Mouse (Mus musculus): ENCODE results near the gene Il1r1. TPM values are rescaled to one million over a fixed set of nuclear protein-coding genes. Genes with fewer than 3 reads are reported as not detected.
A peak's percentile ranks its signal among the peaks of the same experiment; 100 is the strongest.

Il1r1 gene
- polyA plus RNA-seq, 1 experiment, result 1.9 TPM

DNA sequence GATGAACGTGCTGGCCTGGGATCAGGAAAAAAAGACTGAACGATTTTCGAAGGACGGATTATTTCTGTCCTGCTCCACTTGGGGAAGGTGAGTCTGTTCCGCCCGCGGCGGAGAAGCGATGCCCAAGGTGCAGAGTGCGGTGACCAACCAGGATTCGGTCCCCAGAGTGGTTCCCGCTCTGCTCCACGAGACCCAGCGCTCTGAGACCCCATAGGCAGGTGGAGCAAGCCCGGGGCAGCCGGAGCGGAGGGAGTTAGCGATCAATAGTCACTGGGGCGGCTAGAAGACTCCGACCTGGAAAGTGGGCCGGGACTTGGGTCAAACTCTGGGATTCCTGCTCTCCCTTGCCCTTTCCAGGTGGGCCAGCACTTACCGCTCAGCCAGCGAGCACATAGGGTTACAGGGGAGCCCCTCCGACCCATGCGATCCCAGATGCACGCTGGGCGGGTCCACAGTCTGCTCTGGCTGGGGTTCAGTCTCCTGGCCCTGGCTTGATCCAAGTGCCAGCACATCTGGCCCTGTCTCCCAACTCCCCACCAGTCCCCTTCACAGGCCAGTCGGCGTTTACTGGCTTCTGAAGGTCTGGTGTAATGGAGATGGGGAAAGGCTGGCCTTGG is 100.9 kb downstream of the Il1r1 start:
- H3K27me3 ChIP-seq (ENCODE audit: control insufficient read depth, insufficient read depth, low read length), result no peaks in the 10 kb centered on the region; the same call in 1 of the 2 replicates
- H3K27ac ChIP-seq (ENCODE audit: control insufficient read depth, insufficient read depth, low read depth, low read length), result no peak overlapping the region
- TF ChIP-seq POLR2A (IDR thresholded peaks at IDR 0.05; ENCODE audit: control insufficient read depth, low read depth, low read length) (no peak), CTCF (IDR thresholded peaks at IDR 0.05; ENCODE audit: control insufficient read depth, insufficient read depth, insufficient replicate concordance, low read depth, low read length) (no peak)
- H3K36me3 ChIP-seq (ENCODE audit: control insufficient read depth, insufficient read depth, low read length), result no peaks in the 10 kb centered on the region
- H3K4me3 ChIP-seq (ENCODE audit: control insufficient read depth, low read depth, low read length), result peak overlapping the region; percentile 21
- peaks cover 8% of the 10 kb centered on the region for H3K4me1 ChIP-seq (ENCODE audit: control insufficient read depth, insufficient read depth, low read length)

DNA sequence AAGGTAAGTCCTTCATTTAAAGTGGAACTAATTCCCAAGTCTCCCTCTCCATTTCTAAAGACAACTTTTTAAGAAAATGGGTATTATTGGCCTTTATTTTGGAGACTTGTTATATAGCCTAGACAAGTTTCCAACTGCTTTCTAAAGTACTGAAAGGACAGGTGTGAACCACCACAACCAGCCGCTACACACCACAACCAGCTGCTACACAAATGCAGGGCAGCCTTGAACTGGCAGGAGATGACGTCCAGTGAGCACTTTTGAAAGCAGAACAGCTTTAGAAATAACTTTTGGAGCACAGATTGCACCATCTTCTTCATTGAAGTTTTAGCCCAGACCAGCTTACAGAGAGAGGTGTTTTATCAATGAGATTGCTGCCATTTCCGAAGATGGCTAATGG is 102.7 kb downstream of the Il1r1 start:
- H3K4me1 ChIP-seq (ENCODE audit: control insufficient read depth, insufficient read depth, low read length), result peaks cover 8% of the 10 kb centered on the region
- TF ChIP-seq CTCF (IDR thresholded peaks at IDR 0.05; ENCODE audit: control insufficient read depth, insufficient read depth, insufficient replicate concordance, low read depth, low read length) (no peak), POLR2A (IDR thresholded peaks at IDR 0.05; ENCODE audit: control insufficient read depth, low read depth, low read length) (no peak)
- no peaks in the 10 kb centered on the region for H3K36me3 ChIP-seq (ENCODE audit: control insufficient read depth, insufficient read depth, low read length)
- H3K27ac ChIP-seq (ENCODE audit: control insufficient read depth, insufficient read depth, low read depth, low read length), result no peak overlapping the region
- H3K4me3 ChIP-seq (ENCODE audit: control insufficient read depth, low read depth, low read length), result no peak overlapping the region
- H3K27me3 ChIP-seq (ENCODE audit: control insufficient read depth, insufficient read depth, low read length), result no peaks in the 10 kb centered on the region; the same call in 1 of the 2 replicates

DNA sequence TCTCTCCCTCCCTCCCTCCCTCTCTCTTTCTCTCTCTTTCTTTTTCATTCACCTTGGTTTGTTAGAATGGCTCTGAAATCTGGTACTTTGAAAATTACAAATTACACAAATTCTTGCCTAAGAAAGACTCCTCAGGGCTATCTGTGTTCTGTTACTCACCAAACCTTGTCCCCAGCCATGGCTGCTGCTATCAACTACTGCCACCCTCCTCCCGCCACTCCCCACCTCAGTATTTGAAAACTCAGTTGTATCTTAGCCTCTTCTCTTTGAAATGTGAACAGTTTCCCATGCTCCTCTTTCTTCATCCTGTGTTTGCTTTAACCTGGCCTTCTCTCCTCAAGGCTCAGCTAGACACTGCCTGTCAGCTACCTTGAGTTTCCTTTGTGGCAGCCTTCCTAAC is 104.6 kb downstream of the Il1r1 start:
- Histone ChIP-seq H3K36me3 (ENCODE audit: control insufficient read depth, insufficient read depth, low read length) (no peaks in the 10 kb centered on the region), H3K27me3 (ENCODE audit: control insufficient read depth, insufficient read depth, low read length) (no peaks in the 10 kb centered on the region; the same call in 1 of the 2 replicates), H3K27ac (ENCODE audit: control insufficient read depth, insufficient read depth, low read depth, low read length) (no peak overlapping the region), H3K4me1 (ENCODE audit: control insufficient read depth, insufficient read depth, low read length) (peaks cover 8% of the 10 kb centered on the region), H3K4me3 (ENCODE audit: control insufficient read depth, low read depth, low read length) (no peak overlapping the region)
- TF ChIP-seq POLR2A (IDR thresholded peaks at IDR 0.05; ENCODE audit: control insufficient read depth, low read depth, low read length), result no peak
- no peak for TF ChIP-seq CTCF (IDR thresholded peaks at IDR 0.05; ENCODE audit: control insufficient read depth, insufficient read depth, insufficient replicate concordance, low read depth, low read length)

DNA sequence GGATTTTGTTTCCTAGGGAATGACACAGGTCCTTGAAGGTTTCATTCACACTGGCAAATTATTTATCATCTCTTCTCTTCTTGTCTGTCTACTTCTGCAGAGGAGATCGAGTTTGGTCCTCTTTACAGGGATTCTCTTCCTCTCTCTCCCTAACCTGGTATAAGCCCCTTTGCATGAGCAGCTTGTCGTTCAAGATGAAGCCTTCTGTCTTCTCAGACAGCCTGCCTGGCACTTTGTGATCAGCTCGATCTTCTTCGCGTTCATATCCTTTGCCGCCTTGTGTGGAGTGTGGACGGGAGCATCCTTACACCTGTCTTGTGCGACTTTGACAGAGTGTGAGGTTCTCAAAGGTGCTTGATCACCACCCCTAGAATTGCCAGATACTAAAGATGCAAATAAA is 105.3 kb downstream of the Il1r1 start:
- H3K4me1 ChIP-seq (ENCODE audit: control insufficient read depth, insufficient read depth, low read length), result peaks cover 8% of the 10 kb centered on the region
- no peaks in the 10 kb centered on the region; the same call in 1 of the 2 replicates for H3K27me3 ChIP-seq (ENCODE audit: control insufficient read depth, insufficient read depth, low read length)
- H3K36me3 ChIP-seq (ENCODE audit: control insufficient read depth, insufficient read depth, low read length), result no peaks in the 10 kb centered on the region
- TF ChIP-seq CTCF (IDR thresholded peaks at IDR 0.05; ENCODE audit: control insufficient read depth, insufficient read depth, insufficient replicate concordance, low read depth, low read length), result no peak
- no peak for TF ChIP-seq POLR2A (IDR thresholded peaks at IDR 0.05; ENCODE audit: control insufficient read depth, low read depth, low read length)
- H3K27ac ChIP-seq (ENCODE audit: control insufficient read depth, insufficient read depth, low read depth, low read length), result no peak overlapping the region
- no peak overlapping the region for H3K4me3 ChIP-seq (ENCODE audit: control insufficient read depth, low read depth, low read length)

DNA sequence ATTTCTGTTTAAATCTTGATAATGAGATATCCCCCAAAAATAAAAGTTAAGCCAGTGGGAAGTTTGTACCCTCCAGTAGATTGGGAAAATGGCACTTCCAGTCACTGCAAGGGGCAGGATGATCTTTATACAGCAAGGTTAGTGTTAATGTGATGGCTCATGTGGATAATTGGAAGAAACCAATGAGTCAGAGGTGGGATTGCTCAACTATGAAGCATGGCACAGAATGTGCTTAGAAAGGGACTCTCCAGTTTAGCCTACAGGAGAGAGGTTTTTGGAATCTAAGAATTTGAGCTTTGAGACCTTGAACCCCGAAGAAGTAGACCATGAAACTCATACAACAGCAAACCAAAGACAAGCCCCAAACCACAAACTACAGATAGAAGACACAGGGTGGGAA is 114.5 kb downstream of the Il1r1 start:
- Histone ChIP-seq H3K4me1 (ENCODE audit: control insufficient read depth, insufficient read depth, low read length) (no peaks in the 10 kb centered on the region), H3K36me3 (ENCODE audit: control insufficient read depth, insufficient read depth, low read length) (no peaks in the 10 kb centered on the region), H3K4me3 (ENCODE audit: control insufficient read depth, low read depth, low read length) (no peak overlapping the region), H3K27ac (ENCODE audit: control insufficient read depth, insufficient read depth, low read depth, low read length) (no peak overlapping the region), H3K27me3 (ENCODE audit: control insufficient read depth, insufficient read depth, low read length) (no peaks in the 10 kb centered on the region)
- no peak for TF ChIP-seq CTCF (IDR thresholded peaks at IDR 0.05; ENCODE audit: control insufficient read depth, insufficient read depth, insufficient replicate concordance, low read depth, low read length)
- TF ChIP-seq POLR2A (IDR thresholded peaks at IDR 0.05; ENCODE audit: control insufficient read depth, low read depth, low read length), result no peak

DNA sequence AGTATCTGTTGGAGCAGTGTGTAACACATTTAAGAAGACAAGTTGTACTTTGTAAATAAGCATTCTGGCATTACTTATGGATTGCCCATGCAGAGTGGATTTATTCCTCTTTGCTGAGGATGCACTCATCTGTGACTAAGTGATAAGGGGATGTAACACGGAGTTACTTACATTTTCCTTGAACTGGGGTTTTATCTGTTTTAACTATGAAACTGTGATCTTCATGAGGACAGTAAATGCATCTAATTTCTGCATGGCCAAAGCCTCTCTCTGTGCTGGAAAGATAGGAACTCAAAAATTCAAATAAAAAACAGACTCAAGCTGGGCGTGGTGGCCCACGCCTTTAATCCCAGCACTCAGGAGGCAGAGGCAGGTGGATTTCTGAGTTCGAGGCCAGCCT is 115.2 kb downstream of the Il1r1 start:
- no peaks in the 10 kb centered on the region for H3K27me3 ChIP-seq (ENCODE audit: control insufficient read depth, insufficient read depth, low read length)
- H3K4me3 ChIP-seq (ENCODE audit: control insufficient read depth, low read depth, low read length), result no peak overlapping the region
- no peaks in the 10 kb centered on the region for H3K36me3 ChIP-seq (ENCODE audit: control insufficient read depth, insufficient read depth, low read length)
- no peak for TF ChIP-seq POLR2A (IDR thresholded peaks at IDR 0.05; ENCODE audit: control insufficient read depth, low read depth, low read length)
- TF ChIP-seq CTCF (IDR thresholded peaks at IDR 0.05; ENCODE audit: control insufficient read depth, insufficient read depth, insufficient replicate concordance, low read depth, low read length), result no peak
- no peaks in the 10 kb centered on the region for H3K4me1 ChIP-seq (ENCODE audit: control insufficient read depth, insufficient read depth, low read length)
- no peak overlapping the region for H3K27ac ChIP-seq (ENCODE audit: control insufficient read depth, insufficient read depth, low read depth, low read length)

DNA sequence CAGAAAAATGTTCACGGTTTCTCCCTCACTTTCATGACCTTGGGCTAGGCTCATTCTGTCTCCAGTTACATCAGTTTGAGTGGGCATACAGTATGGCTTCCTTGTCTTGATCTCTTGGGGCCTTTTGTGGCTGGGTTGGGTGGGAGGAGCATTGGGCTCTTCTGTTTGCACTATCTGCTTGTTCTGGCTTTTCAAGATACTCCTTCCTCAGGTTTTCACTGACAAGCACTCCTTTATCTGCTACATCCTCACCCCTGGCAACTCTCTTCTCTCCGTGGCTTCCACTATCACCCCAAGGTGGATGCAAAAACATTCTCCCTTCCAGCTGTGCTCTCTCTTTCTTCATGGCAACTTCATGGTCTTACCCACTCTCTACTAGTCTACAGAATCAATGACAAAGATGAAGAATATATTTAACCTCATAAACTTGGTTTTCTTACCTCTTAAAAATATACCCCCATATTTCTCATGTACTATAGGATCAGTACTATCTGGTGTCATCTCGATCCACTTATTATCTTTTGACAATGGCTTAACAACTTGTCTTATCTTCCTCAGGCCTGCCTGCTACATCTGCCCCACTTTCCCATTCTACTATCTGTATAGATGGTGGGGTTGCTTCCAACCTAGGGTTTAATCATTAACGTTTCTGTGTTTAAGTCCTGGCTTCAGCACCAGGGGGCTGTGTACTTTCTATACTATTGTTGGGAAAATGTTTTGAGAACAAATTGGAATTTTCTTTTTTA is 127.5 kb downstream of the Il1r1 start:
- H3K27ac ChIP-seq (ENCODE audit: control insufficient read depth, insufficient read depth, low read depth, low read length), result no peak overlapping the region
- H3K27me3 ChIP-seq (ENCODE audit: control insufficient read depth, insufficient read depth, low read length), result no peaks in the 10 kb centered on the region
- no peaks in the 10 kb centered on the region for H3K36me3 ChIP-seq (ENCODE audit: control insufficient read depth, insufficient read depth, low read length)
- H3K4me1 ChIP-seq (ENCODE audit: control insufficient read depth, insufficient read depth, low read length), result no peaks in the 10 kb centered on the region
- TF ChIP-seq POLR2A (IDR thresholded peaks at IDR 0.05; ENCODE audit: control insufficient read depth, low read depth, low read length) (no peak), CTCF (IDR thresholded peaks at IDR 0.05; ENCODE audit: control insufficient read depth, insufficient read depth, insufficient replicate concordance, low read depth, low read length) (no peak)
- H3K4me3 ChIP-seq (ENCODE audit: control insufficient read depth, low read depth, low read length), result no peak overlapping the region
